Mouse (Mus musculus) kidney, adult 10 weeks (tissue): ENCODE measurements around the gene Rgs12. TPM values are rescaled to one million over a fixed set of nuclear protein-coding genes. Genes with fewer than 3 reads are reported as not detected.

ENCODE experiments used
- polyA plus RNA-seq: library from polyadenylated mRNA; stranded (reverse); fragments of 350-450 nt; fragmentation: Illumina TruSeq; extraction: RNeasy Lipid Tissue Mini Kit (QIAGEN cat#74804); gene quantifications from one replicate; pipeline ENCODE4 v1.2.3, GENCODE M21; 2014; ENCODE audit warnings: low read depth, low replicate concordance

Rgs12 gene
- polyA plus RNA-seq = 5.8 TPM

DNA sequence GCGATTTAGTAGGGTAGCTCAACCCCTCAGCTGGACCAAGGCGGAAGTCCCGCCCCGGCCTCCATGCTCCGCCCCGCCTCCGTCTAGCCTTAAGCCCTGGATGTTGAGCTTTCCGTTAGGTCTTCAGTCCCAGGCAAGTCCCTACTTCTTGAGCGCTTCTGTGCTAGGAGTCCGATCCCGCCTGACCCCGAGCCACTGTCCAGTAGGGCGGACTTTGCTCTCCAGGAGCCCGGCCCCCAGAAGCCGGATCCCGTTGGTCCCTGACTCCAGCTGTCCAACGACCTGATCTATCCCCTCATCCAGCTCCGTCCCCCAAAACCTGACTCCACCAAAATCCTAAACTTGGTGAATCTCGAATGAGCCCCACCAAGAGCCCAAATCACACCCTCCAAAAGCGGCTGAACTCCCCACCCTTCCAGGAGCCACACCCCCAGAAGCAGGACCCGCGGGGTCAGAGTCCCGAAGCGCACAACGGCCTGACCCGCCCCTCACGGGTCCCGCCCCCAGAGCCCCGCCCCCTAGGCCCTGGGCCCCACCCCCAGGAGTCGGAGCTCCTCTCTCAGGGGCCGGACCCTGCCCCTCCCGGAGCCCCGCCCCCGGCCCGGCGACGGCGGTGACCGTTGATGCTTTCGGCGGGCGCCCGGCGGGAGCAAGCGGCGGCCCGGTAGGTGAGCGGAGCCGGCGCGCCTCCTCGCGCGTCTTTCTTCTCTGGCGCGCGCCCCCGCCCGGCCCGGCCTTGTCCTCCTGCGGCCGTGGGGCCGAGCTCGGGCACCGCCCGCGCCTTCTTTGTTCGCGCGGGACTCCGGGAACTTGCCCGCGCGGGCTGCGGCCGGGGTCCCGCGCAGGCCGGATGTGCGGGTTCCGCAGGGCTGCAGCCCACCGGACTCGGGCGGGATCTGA lies at the start of gene Rgs12:
Rgs12 (plus strand) TSS at position 585 of the 900 bp plus-strand sequence.

DNA sequence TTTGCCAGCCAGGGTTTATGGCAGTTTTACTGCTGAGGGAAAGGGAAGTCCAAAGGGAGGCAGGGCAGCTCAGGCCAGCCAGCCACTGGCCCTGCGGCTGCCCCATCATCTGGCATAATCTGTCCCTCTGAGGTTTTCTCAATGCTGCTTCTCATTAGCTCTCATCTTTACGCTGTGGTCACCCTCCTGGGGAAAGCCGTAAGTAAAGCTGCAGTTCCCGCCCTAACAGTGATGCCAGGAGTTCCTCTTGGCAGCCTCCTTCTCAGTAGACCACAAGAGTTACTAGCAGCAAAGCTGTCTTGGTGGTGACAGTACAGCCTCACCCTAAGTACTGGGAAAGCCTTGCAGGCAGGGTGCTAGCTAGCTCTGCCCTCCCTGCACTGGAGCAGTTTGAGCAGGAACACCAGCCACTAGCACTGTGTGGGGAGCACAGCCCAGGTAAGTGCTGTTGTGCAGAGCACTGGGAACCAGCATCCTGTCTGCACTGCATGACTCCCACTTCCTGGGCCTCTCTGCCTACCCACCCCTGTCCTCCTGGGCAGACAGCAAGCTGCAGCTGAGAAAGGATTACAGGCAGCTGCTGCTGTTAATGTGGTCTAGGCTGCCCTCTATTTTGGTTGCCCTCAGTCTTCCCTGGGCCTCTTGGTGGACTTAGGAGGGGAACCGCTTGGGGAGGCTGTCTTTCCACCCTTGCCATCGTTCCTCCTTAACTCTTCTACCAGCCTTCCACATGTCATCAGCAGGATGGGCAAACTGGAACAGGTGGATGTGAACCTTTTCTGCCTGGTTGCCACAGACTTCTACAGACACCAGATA lies 41.1 kb upstream of the Rgs12 start, which contains the start of gene Msantd1:
Msantd1 (plus strand) TSS at position 103 of the 816 bp plus-strand sequence.

DNA sequence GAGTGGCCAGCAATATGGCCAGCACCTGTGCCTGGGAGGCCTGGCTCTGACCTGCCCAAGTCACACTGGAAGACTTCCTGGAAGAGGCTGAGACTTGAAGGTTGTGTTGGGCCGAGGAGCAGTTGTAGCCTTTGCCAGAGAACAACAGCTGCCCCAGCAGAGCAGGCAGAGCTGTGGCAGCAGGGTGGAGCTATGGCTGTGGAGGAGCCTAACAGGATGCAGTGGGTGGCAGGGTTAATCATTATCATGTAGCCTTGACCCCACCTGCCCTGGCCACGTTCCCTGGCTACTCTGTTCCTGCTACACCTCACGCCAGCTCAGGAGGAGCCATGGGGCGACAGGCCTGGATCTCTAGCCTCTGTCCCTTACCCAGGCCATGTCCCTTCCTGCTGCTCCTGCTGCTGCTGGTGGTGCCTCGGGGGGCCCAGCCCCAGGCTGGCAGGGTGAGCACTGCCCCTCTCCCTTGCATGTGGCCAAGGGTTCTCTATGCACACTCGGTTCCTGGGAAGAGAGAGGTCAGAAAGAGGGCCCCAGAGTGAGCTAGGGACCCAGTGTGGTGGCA lies 92.1 kb downstream of the Rgs12 start, which contains the start of gene Hgfac:
Hgfac (plus strand) TSS at position 242 of the 562 bp plus-strand sequence.

DNA sequence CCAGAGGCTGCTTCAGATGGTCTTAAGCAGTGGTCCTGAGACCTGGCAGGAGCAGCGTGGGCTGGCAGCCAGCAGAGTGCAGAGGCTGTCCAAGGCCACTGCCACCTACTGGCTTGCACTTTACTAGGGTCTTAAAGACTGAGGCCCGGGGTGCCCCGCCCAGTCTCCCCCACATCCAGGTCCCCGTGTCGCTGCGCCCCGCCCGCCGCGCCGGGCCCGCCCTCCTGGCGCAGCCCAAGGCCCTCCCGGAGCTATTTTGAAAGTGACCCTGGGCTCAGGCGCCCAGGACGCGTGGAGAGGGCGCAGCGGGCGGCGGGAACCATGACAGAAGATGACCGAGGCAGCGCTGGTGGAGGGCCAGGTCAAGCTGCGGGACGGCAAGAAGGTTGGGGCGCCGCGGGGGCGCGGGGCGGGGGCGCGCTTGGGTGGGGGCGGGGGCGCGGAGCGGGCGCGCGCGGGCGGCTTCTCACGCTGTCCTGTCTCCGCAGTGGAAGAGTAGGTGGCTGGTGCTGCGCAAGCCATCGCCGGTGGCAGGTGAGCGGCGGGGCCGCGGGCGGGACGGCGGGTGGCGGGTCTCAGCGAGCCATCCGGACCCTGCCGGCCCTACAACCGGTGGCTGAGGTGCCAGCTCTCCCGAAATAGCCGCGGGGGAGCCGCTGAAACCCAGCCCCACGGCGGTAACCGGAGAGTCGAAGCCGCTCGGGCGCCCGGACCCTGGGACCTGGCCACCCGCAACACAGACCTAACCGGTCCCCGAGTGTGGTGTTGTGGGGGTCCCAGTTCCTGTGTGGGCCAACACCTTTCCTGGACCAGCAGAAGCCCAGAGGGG lies 107.6 kb downstream of the Rgs12 start, which contains the start of gene Dok7:
Dok7 (plus strand) TSS at position 163 of the 829 bp plus-strand sequence.

Other genes with a start within 250 kb of the Rgs12 start
- gene Htt, start 187.7 kb upstream of the Rgs12 start, polyA plus RNA-seq = 7.4 TPM
- gene Msantd1, start 41.4 kb upstream of the Rgs12 start, polyA plus RNA-seq = not detected
- not detected for gene Hgfac, start 92.1 kb downstream of the Rgs12 start, polyA plus RNA-seq
- not detected for gene Dok7, start 107.3 kb downstream of the Rgs12 start, polyA plus RNA-seq
- gene Lrpap1, start 156.3 kb downstream of the Rgs12 start, polyA plus RNA-seq = 60.4 TPM